Mouse (Mus musculus): ENCODE results near the gene Unc13a. TPM values are rescaled to one million over a fixed set of nuclear protein-coding genes. Genes with fewer than 3 reads are reported as not detected.
A peak's percentile ranks its signal among the peaks of the same experiment; 100 is the strongest.

Gene Unc13a
- polyA plus RNA-seq, 1 experiment from 2014 or later = 0.35 TPM

- H3K36me3 ChIP-seq (ENCODE audit: insufficient read depth, low read length) = no peaks in the 10 kb centered on the region
- H3K9me3 ChIP-seq (ENCODE audit: low read length) = no peaks in the 10 kb centered on the region
- peaks cover 9% of the 10 kb centered on the region; the same call in 1 of the 2 replicates for H3K4me1 ChIP-seq (ENCODE audit: insufficient read depth, low read depth, low read length)
- ATAC-seq (no peak), DNase-seq (ENCODE audit: low spot score) (no peak)
- no peak overlapping the region for H3K4me2 ChIP-seq (replicated peaks; ENCODE audit: low read depth, low read length)
- no peaks in the 10 kb centered on the region for H3K27me3 ChIP-seq (replicated peaks; ENCODE audit: insufficient read depth, low read length)
- no peak overlapping the region for H3K27ac ChIP-seq (ENCODE audit: low read length)
- H3K4me3 ChIP-seq (ENCODE audit: low read depth, low read length) = no peak overlapping the region
- no peak for TF ChIP-seq EP300 (IDR thresholded peaks at IDR 0.05)
- TF ChIP-seq CTCF (IDR thresholded peaks at IDR 0.05) = no peak
- H3K9ac ChIP-seq (replicated peaks; ENCODE audit: low read depth) = no peak overlapping the region
- WGBS = 79% methylated on average over 8 of the region's 8 CpGs
Measured at GRCm38 (mm10) chr8:71593556-71594323, 77.8 kb downstream of the Unc13a start.

- Histone ChIP-seq H3K9me3 (ENCODE audit: low read length) (no peaks in the 10 kb centered on the region), H3K9ac (replicated peaks; ENCODE audit: low read depth) (peak overlapping the region; percentile 74), H3K36me3 (ENCODE audit: insufficient read depth, low read length) (no peaks in the 10 kb centered on the region), H3K27me3 (replicated peaks; ENCODE audit: insufficient read depth, low read length) (no peaks in the 10 kb centered on the region), H3K4me1 (ENCODE audit: insufficient read depth, low read depth, low read length) (peaks cover 9% of the 10 kb centered on the region; the same call in 1 of the 2 replicates), H3K4me2 (replicated peaks; ENCODE audit: low read depth, low read length) (peak overlapping the region; percentile 94), H3K4me3 (ENCODE audit: low read depth, low read length) (peak overlapping the region; percentile 71), H3K27ac (ENCODE audit: low read length) (peak overlapping the region; percentile 96)
- peak; percentile 15 for TF ChIP-seq CTCF (IDR thresholded peaks at IDR 0.05)
- TF ChIP-seq EP300 (IDR thresholded peaks at IDR 0.05) = no peak
- DNase-seq (ENCODE audit: low spot score) (peak; percentile 66), ATAC-seq (peak; percentile 76)
- 5% methylated on average over 52 of the region's 60 CpGs for WGBS
Measured at GRCm38 (mm10) chr8:71592374-71593170, 79.0 kb downstream of the Unc13a start.

GRCm38 (mm10) chr8:71591471-71592373 is 79.8 kb downstream of the Unc13a start, which contains the start of gene Pgls:
Pgls (plus strand) TSS chr8:71592176.
- Histone ChIP-seq H3K4me2 (replicated peaks; ENCODE audit: low read depth, low read length) (peak within 1 kb of the TSS; percentile 94), H3K27ac (ENCODE audit: low read length) (peak within 1 kb of the TSS; percentile 96), H3K9me3 (ENCODE audit: low read length) (no peaks in the 10 kb centered on the region), H3K9ac (replicated peaks; ENCODE audit: low read depth) (peak within 1 kb of the TSS; percentile 74), H3K4me3 (ENCODE audit: low read depth, low read length) (peak within 1 kb of the TSS; percentile 71), H3K4me1 (ENCODE audit: insufficient read depth, low read depth, low read length) (peaks cover 9% of the 10 kb centered on the region; the same call in 1 of the 2 replicates), H3K36me3 (ENCODE audit: insufficient read depth, low read length) (no peaks in the 10 kb centered on the region), H3K27me3 (replicated peaks; ENCODE audit: insufficient read depth, low read length) (no peaks in the 10 kb centered on the region)
- under 1% methylated on average over 61 of the region's 71 CpGs for WGBS
- DNase-seq (ENCODE audit: low spot score) (peak; percentile 97), ATAC-seq (peak; percentile 90)
- TF ChIP-seq EP300 (IDR thresholded peaks at IDR 0.05) (no peak), CTCF (IDR thresholded peaks at IDR 0.05) (no peak; the same call in 1 of the 2 replicates)

- WGBS = 22% methylated on average over 5 of the region's 5 CpGs
- peak overlapping the region; percentile 94 for H3K4me2 ChIP-seq (replicated peaks; ENCODE audit: low read depth, low read length)
- H3K9ac ChIP-seq (replicated peaks; ENCODE audit: low read depth) = peak overlapping the region; percentile 74; the same call in 1 of the 2 replicates
- DNase-seq (ENCODE audit: low spot score) (no peak), ATAC-seq (no peak)
- no peaks in the 10 kb centered on the region for H3K27me3 ChIP-seq (replicated peaks; ENCODE audit: insufficient read depth, low read length)
- peaks cover 9% of the 10 kb centered on the region; the same call in 1 of the 2 replicates for H3K4me1 ChIP-seq (ENCODE audit: insufficient read depth, low read depth, low read length)
- no peaks in the 10 kb centered on the region for H3K9me3 ChIP-seq (ENCODE audit: low read length)
- H3K4me3 ChIP-seq (ENCODE audit: low read depth, low read length) = peak overlapping the region; percentile 71
- no peaks in the 10 kb centered on the region for H3K36me3 ChIP-seq (ENCODE audit: insufficient read depth, low read length)
- no peak for TF ChIP-seq CTCF (IDR thresholded peaks at IDR 0.05)
- TF ChIP-seq EP300 (IDR thresholded peaks at IDR 0.05) = no peak
- peak overlapping the region; percentile 96; the same call in 1 of the 2 replicates for H3K27ac ChIP-seq (ENCODE audit: low read length)
Measured at GRCm38 (mm10) chr8:71591017-71591416, 80.5 kb downstream of the Unc13a start.

- ATAC-seq = no peak
Measured at GRCm38 (mm10) chr8:71588762-71589161, 82.8 kb downstream of the Unc13a start.

More at GRCm38 (mm10) chr8:71588762-71589161, 82.8 kb downstream of the Unc13a start:
- Histone ChIP-seq H3K9ac (replicated peaks; ENCODE audit: low read depth) (no peak overlapping the region), H3K27ac (ENCODE audit: low read length) (no peak overlapping the region), H3K36me3 (ENCODE audit: insufficient read depth, low read length) (no peaks in the 10 kb centered on the region), H3K9me3 (ENCODE audit: low read length) (no peaks in the 10 kb centered on the region), H3K4me1 (ENCODE audit: insufficient read depth, low read depth, low read length) (peaks cover 9% of the 10 kb centered on the region; the same call in 1 of the 2 replicates), H3K27me3 (replicated peaks; ENCODE audit: insufficient read depth, low read length) (no peaks in the 10 kb centered on the region), H3K4me3 (ENCODE audit: low read depth, low read length) (no peak overlapping the region), H3K4me2 (replicated peaks; ENCODE audit: low read depth, low read length) (no peak overlapping the region)
- no peak for TF ChIP-seq CTCF (IDR thresholded peaks at IDR 0.05)
- TF ChIP-seq EP300 (IDR thresholded peaks at IDR 0.05) = no peak
- no peak for DNase-seq (ENCODE audit: low spot score)
- 70% methylated on average over 3 of the region's 3 CpGs for WGBS

All from lung, postnatal 0 days (tissue).